Mouse (Mus musculus) kidney, embryonic 16.5 days (tissue): ENCODE measurements around the gene Nat9. TPM values are rescaled to one million over a fixed set of nuclear protein-coding genes. Genes with fewer than 3 reads are reported as not detected.

Experiments
- ATAC-seq: fragments of 200-750 bp; cut with Nextera tagmentation; 2 replicates; pipeline ENCODE4 v1.8.0; 2017; ENCODE audit warnings: moderate TSS enrichment; ENCODE audit not compliant: low FRiP score, low TSS enrichment
- H3K27ac ChIP-seq: fragments of 300-500 bp; sonication (generic); 2 replicates; pipeline ENCODE4 v1.5.1; 2014; ENCODE audit warnings: low read length
- H3K27me3 ChIP-seq: fragments of 300-500 bp; sonication (generic); 2 replicates; pipeline ENCODE4 v1.6.1; 2014; ENCODE audit warnings: low read length, control low read depth, mixed read lengths; ENCODE audit not compliant: insufficient read depth
- H3K36me3 ChIP-seq: fragments of 300-500 bp; sonication (generic); 2 replicates; pipeline ENCODE4 v1.6.1; 2014; ENCODE audit warnings: low read length, control low read depth, mixed read lengths; ENCODE audit not compliant: insufficient read depth
- H3K4me1 ChIP-seq: fragments of 300-500 bp; sonication (generic); 2 replicates; pipeline ENCODE4 v1.6.1; 2014; ENCODE audit warnings: low read length, control low read depth, mixed read lengths; ENCODE audit not compliant: insufficient read depth
- H3K4me2 ChIP-seq: fragments of 300-500 bp; sonication (generic); replicated peaks from 2 replicates; pipeline ENCODE4 v1.6.1; 2014; ENCODE audit warnings: low read depth, low read length
- H3K4me3 ChIP-seq: fragments of 300-500 bp; sonication (generic); 2 replicates; pipeline ENCODE4 v1.5.1; 2014; ENCODE audit warnings: mild to moderate bottlenecking, low read length
- H3K9ac ChIP-seq: fragments of 300-500 bp; sonication (generic); replicated peaks from 2 replicates; pipeline ENCODE4 v1.6.1; 2014; ENCODE audit warnings: low read length
- H3K9me3 ChIP-seq: fragments of 300-500 bp; sonication (generic); 2 replicates; pipeline ENCODE4 v1.6.1; 2016; ENCODE audit warnings: low read length, control low read depth
- WGBS: fragments of 180-500 bp; shearing (Covaris S2); extraction: QIAGEN DNeasy Blood & Tissue Kit; methylation state at CpG from one replicate; pipeline ENCODE4 v1.1.7; 2014; 5-methylcytosine and 5-hydroxymethylcytosine counted together
- polyA plus RNA-seq: library from polyadenylated mRNA; unstranded; fragments of >200 nt; fragmentation: Nextera tagmentation; extraction: Ambion mirVana; gene quantifications from 2 replicates; pipeline ENCODE4 v1.2.1, GENCODE M21; 2015

Gene Nat9
- polyA plus RNA-seq, 1 experiment from 2014 or later = 29.7 TPM

GRCm38 (mm10) chr11:115227640-115228039 lies 40.0 kb upstream of the Nat9 start:
- H3K4me1 ChIP-seq = peaks cover 18% of the 10 kb centered on the region
- H3K9me3 ChIP-seq = no peaks in the 10 kb centered on the region
- no peak for ATAC-seq
- no peaks in the 10 kb centered on the region for H3K36me3 ChIP-seq
- no peak overlapping the region for H3K9ac ChIP-seq
- 38% methylated on average over 12 of the region's 12 CpGs for WGBS
- no peak overlapping the region for H3K4me2 ChIP-seq
- peaks cover 34% of the 10 kb centered on the region for H3K27me3 ChIP-seq
- H3K4me3 ChIP-seq = no peak overlapping the region
- no peak overlapping the region for H3K27ac ChIP-seq

- Histone ChIP-seq H3K4me1 (peaks cover 24% of the 10 kb centered on the region), H3K4me3 (no peak overlapping the region), H3K4me2 (no peak overlapping the region), H3K36me3 (no peaks in the 10 kb centered on the region), H3K27me3 (peaks cover 27% of the 10 kb centered on the region), H3K27ac (no peak overlapping the region), H3K9me3 (no peaks in the 10 kb centered on the region), H3K9ac (no peak overlapping the region)
- ATAC-seq = no peak
- WGBS = 61% methylated on average over 14 of the region's 14 CpGs
Observed at GRCm38 (mm10) chr11:115226811-115227491, 39.3 kb upstream of the Nat9 start.

- Histone ChIP-seq H3K9me3 (no peaks in the 10 kb centered on the region), H3K9ac (no peak overlapping the region)
Observed at GRCm38 (mm10) chr11:115225301-115225700, 37.6 kb upstream of the Nat9 start.

GRCm38 (mm10) chr11:115224889-115225288 lies 37.2 kb upstream of the Nat9 start:
- Histone ChIP-seq H3K9me3 (no peaks in the 10 kb centered on the region), H3K36me3 (no peaks in the 10 kb centered on the region), H3K4me2 (no peak overlapping the region), H3K27me3 (peaks cover 25% of the 10 kb centered on the region), H3K4me1 (peaks cover 20% of the 10 kb centered on the region; the same call in 1 of the 2 replicates), H3K4me3 (no peak overlapping the region), H3K27ac (no peak overlapping the region), H3K9ac (no peak overlapping the region)
- WGBS = 45% methylated on average over 8 of the region's 8 CpGs
- no peak for ATAC-seq

More at GRCm38 (mm10) chr11:115225301-115225700, 37.6 kb upstream of the Nat9 start:
- peaks cover 20% of the 10 kb centered on the region; the same call in 1 of the 2 replicates for H3K4me1 ChIP-seq
- peaks cover 26% of the 10 kb centered on the region for H3K27me3 ChIP-seq
- no peak overlapping the region for H3K27ac ChIP-seq
- no peak overlapping the region for H3K4me2 ChIP-seq
- 49% methylated on average over 6 of the region's 6 CpGs for WGBS
- H3K4me3 ChIP-seq = no peak overlapping the region
- ATAC-seq = no peak
- H3K36me3 ChIP-seq = no peaks in the 10 kb centered on the region

- H3K27ac ChIP-seq = no peak overlapping the region
- ATAC-seq = no peak
- H3K4me1 ChIP-seq = peaks cover 26% of the 10 kb centered on the region; the same call in 1 of the 2 replicates
- peaks cover 28% of the 10 kb centered on the region for H3K27me3 ChIP-seq
- no peak overlapping the region for H3K4me3 ChIP-seq
- H3K9me3 ChIP-seq = no peaks in the 10 kb centered on the region
- 76% methylated on average over 6 of the region's 6 CpGs for WGBS
- no peak overlapping the region for H3K9ac ChIP-seq
- no peak overlapping the region for H3K4me2 ChIP-seq
- no peaks in the 10 kb centered on the region for H3K36me3 ChIP-seq
Observed at GRCm38 (mm10) chr11:115223877-115224276, 36.2 kb upstream of the Nat9 start.

- H3K27me3 ChIP-seq = peaks cover 28% of the 10 kb centered on the region
- H3K4me1 ChIP-seq = peaks cover 31% of the 10 kb centered on the region; the same call in 1 of the 2 replicates
- H3K4me3 ChIP-seq = no peak overlapping the region
- H3K36me3 ChIP-seq = no peaks in the 10 kb centered on the region
- H3K4me2 ChIP-seq = no peak overlapping the region
- no peak for ATAC-seq
- 74% methylated on average over 11 of the region's 11 CpGs for WGBS
- H3K9ac ChIP-seq = no peak overlapping the region
- no peaks in the 10 kb centered on the region for H3K9me3 ChIP-seq
- no peak overlapping the region for H3K27ac ChIP-seq
Observed at GRCm38 (mm10) chr11:115223451-115223850, 35.8 kb upstream of the Nat9 start.

GRCm38 (mm10) chr11:115222570-115222969 lies 34.9 kb upstream of the Nat9 start:
- peaks cover 28% of the 10 kb centered on the region for H3K27me3 ChIP-seq
- no peaks in the 10 kb centered on the region for H3K36me3 ChIP-seq
- H3K9ac ChIP-seq = no peak overlapping the region
- ATAC-seq = no peak
- no peak overlapping the region for H3K4me2 ChIP-seq
- H3K27ac ChIP-seq = no peak overlapping the region
- no peaks in the 10 kb centered on the region for H3K9me3 ChIP-seq
- peaks cover 31% of the 10 kb centered on the region; the same call in 1 of the 2 replicates for H3K4me1 ChIP-seq
- WGBS = 20% methylated on average over 5 of the region's 5 CpGs
- no peak overlapping the region for H3K4me3 ChIP-seq

- no peak for ATAC-seq
- H3K9ac ChIP-seq = no peak overlapping the region
- peaks cover 28% of the 10 kb centered on the region for H3K27me3 ChIP-seq
- H3K27ac ChIP-seq = no peak overlapping the region
- H3K4me2 ChIP-seq = no peak overlapping the region
- H3K4me1 ChIP-seq = peaks cover 34% of the 10 kb centered on the region; the same call in 1 of the 2 replicates
- no peaks in the 10 kb centered on the region for H3K36me3 ChIP-seq
- H3K4me3 ChIP-seq = no peak overlapping the region
- 37% methylated on average over 12 of the region's 12 CpGs for WGBS
- H3K9me3 ChIP-seq = no peaks in the 10 kb centered on the region
Observed at GRCm38 (mm10) chr11:115222077-115222476, 34.4 kb upstream of the Nat9 start.

- Histone ChIP-seq H3K4me1 (peaks cover 33% of the 10 kb centered on the region; the same call in 1 of the 2 replicates), H3K36me3 (no peaks in the 10 kb centered on the region), H3K4me2 (no peak overlapping the region), H3K4me3 (no peak overlapping the region), H3K9ac (no peak overlapping the region), H3K27me3 (peaks cover 17% of the 10 kb centered on the region; the same call in 1 of the 2 replicates), H3K9me3 (no peaks in the 10 kb centered on the region), H3K27ac (no peak overlapping the region)
- no peak for ATAC-seq
- 82% methylated on average over 10 of the region's 10 CpGs for WGBS
Observed at GRCm38 (mm10) chr11:115219685-115220084, 32.0 kb upstream of the Nat9 start.

GRCm38 (mm10) chr11:115219263-115219662 lies 31.6 kb upstream of the Nat9 start:
- no peak for ATAC-seq
- H3K27me3 ChIP-seq = peaks cover 17% of the 10 kb centered on the region; the same call in 1 of the 2 replicates
- H3K4me2 ChIP-seq = no peak overlapping the region
- no peaks in the 10 kb centered on the region for H3K9me3 ChIP-seq
- no peak overlapping the region for H3K4me3 ChIP-seq
- WGBS = 42% methylated on average over 9 of the region's 9 CpGs
- H3K9ac ChIP-seq = no peak overlapping the region
- no peaks in the 10 kb centered on the region for H3K36me3 ChIP-seq
- no peak overlapping the region for H3K27ac ChIP-seq
- H3K4me1 ChIP-seq = peaks cover 32% of the 10 kb centered on the region; the same call in 1 of the 2 replicates
